8 mouse cellular contexts compared by ENCODE assay signal in the genomic region with DNA sequence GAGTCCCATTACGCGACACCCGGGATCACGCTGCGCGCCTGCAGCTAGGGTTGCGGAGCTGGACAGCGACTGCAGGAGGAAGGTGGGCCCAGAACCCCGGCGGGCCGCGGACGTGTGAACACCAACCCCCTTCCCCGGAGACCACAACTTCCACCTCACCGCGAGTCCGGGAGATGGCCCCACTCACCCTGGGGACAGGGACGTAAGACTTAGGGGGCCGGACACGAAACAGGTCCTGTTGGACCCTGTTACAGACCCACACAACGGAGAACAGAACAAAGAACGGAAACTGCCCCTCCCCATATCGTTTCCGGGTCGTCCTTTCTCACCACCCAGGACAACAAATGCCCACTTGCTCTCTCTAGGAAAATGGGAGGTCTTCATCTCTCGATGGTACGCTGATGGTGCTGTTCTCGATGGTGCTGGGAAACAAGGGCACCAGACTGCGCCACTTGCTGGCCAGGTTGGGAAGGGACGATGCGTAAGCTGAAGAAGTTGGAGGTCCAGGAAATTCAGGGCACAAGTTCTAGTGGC. TPM values are rescaled to one million over a fixed set of nuclear protein-coding genes. Genes with fewer than 3 reads are reported as not detected.
A peak's percentile ranks its signal among the peaks of the same experiment; 100 is the strongest.
DNase-seq lines count a peak whose midpoint lies in the region; ATAC-seq lines count a peak whose summit lies in the region.

A gene (minus strand): TSS at position 302 of the 534 bp plus-strand sequence.

- H3K36me3 ChIP-seq in embryonic facial prominence, embryonic 11.5 days (replicated peaks; ENCODE audit: control insufficient read depth, insufficient read depth, low read depth, low read length) = peaks cover 8% of the 10 kb centered on the region
- peaks cover 33% of the 10 kb centered on the region for H3K36me3 ChIP-seq in limb, embryonic 10.5 days
- H3K36me3 ChIP-seq in midbrain, embryonic 13.5 days = peaks cover 24% of the 10 kb centered on the region

- H3K4me3 ChIP-seq in embryonic facial prominence, embryonic 11.5 days (ENCODE audit: low read depth, low read length) = peak within 1 kb of the TSS; percentile 79
- peak within 1 kb of the TSS; percentile 82 for H3K4me3 ChIP-seq in limb, embryonic 10.5 days
- peak within 1 kb of the TSS; percentile 85 for H3K4me3 ChIP-seq in midbrain, embryonic 13.5 days (replicated peaks)

- peak; percentile 94 for ATAC-seq in embryonic facial prominence, embryonic 11.5 days (replicated peaks; ENCODE audit: insufficient number of reproducible peaks, low FRiP score, low TSS enrichment, low read depth)
- ATAC-seq in granulocyte monocyte progenitor cell, adult 5-6 weeks (replicated peaks; ENCODE audit: poor library complexity, severe bottlenecking) = peak; percentile 96
- peak; percentile 98 for ATAC-seq in midbrain, embryonic 13.5 days

- peak within 1 kb of the TSS; percentile 45 for H3K4me2 ChIP-seq in embryonic facial prominence, embryonic 11.5 days (ENCODE audit: low read depth, low read length)
- H3K4me2 ChIP-seq in midbrain, embryonic 13.5 days (replicated peaks) = peak within 1 kb of the TSS; percentile 84

- H3K4me1 ChIP-seq in embryonic facial prominence, embryonic 11.5 days (ENCODE audit: control insufficient read depth, insufficient read depth, low read length) = no peaks in the 10 kb centered on the region
- peaks cover 12% of the 10 kb centered on the region for H3K4me1 ChIP-seq in limb, embryonic 10.5 days
- peaks cover 21% of the 10 kb centered on the region for H3K4me1 ChIP-seq in midbrain, embryonic 13.5 days (replicated peaks)

- peak within 1 kb of the TSS; percentile 89 for H3K27ac ChIP-seq in embryonic facial prominence, embryonic 11.5 days (replicated peaks; ENCODE audit: low read depth, low read length)
- H3K27ac ChIP-seq in limb, embryonic 10.5 days = peak within 1 kb of the TSS; percentile 99
- H3K27ac ChIP-seq in midbrain, embryonic 13.5 days = peak within 1 kb of the TSS; percentile 98

- WGBS in embryonic facial prominence, embryonic 11.5 days = 0% methylated on average over 31 of the region's 31 CpGs
- WGBS in limb, embryonic 10.5 days = under 1% methylated on average over 31 of the region's 31 CpGs
- WGBS in midbrain, embryonic 13.5 days = under 1% methylated on average over 31 of the region's 31 CpGs

- no peaks in the 10 kb centered on the region for H3K9me3 ChIP-seq in embryonic facial prominence, embryonic 11.5 days (replicated peaks; ENCODE audit: control insufficient read depth, low read length)
- H3K9me3 ChIP-seq in limb, embryonic 10.5 days (replicated peaks) = no peaks in the 10 kb centered on the region
- H3K9me3 ChIP-seq in midbrain, embryonic 13.5 days = no peaks in the 10 kb centered on the region

- peak within 1 kb of the TSS; percentile 93 for H3K9ac ChIP-seq in embryonic facial prominence, embryonic 11.5 days (replicated peaks; ENCODE audit: low read length)
- H3K9ac ChIP-seq in midbrain, embryonic 13.5 days (replicated peaks) = peak within 1 kb of the TSS; percentile 96

- DNase-seq in urinary bladder, adult 18-20 months (ENCODE audit: low spot score in 2 of 2) = peak; percentile 78 to 84
- no peak for DNase-seq in urinary bladder, postnatal 10 days (ENCODE audit: low spot score)
- DNase-seq in embryonic facial prominence, embryonic 11.5 days (ENCODE audit: low spot score) = peak; percentile 97
- DNase-seq in kidney, adult 11 months = peak; percentile 95
- DNase-seq in limb, embryonic 10.5 days (ENCODE audit: low spot score) = peak; percentile 87
- peak; percentile 73 for DNase-seq in spleen, adult 12 weeks (ENCODE audit: low spot score)

- no peaks in the 10 kb centered on the region for H3K27me3 ChIP-seq in embryonic facial prominence, embryonic 11.5 days (ENCODE audit: control insufficient read depth, insufficient read depth, low read length)
- no peaks in the 10 kb centered on the region for H3K27me3 ChIP-seq in limb, embryonic 10.5 days (ENCODE audit: low read depth, poor library complexity, severe bottlenecking)
- H3K27me3 ChIP-seq in midbrain, embryonic 13.5 days = no peaks in the 10 kb centered on the region

RNA-seq across cellular contexts. Expression of the gene that starts here (rescaled TPM):
- 16.3 and 16.4 TPM in 2 replicates for polyA plus RNA-seq in embryonic facial prominence, embryonic 11.5 days (2014; fragmentation: Nextera tagmentation; extraction: Ambion mirVana)
- total RNA-seq in granulocyte monocyte progenitor cell, adult 5-6 weeks (2014; fragmentation: Nextera tagmentation) = 7.9 and 11.2 TPM in 2 replicates
- 5.8 and 6.0 TPM in 2 replicates for total RNA-seq in granulocyte monocyte progenitor cell, adult 5-6 weeks (2017)
- polyA plus RNA-seq in limb, embryonic 10.5 days (2016; fragmentation: Nextera tagmentation; extraction: Ambion mirVana) = 29.7 and 36.3 TPM in 2 replicates
- 45.3 and 49.7 TPM in 2 replicates for polyA plus RNA-seq in midbrain, embryonic 13.5 days (2015; fragmentation: Nextera tagmentation; extraction: Ambion mirVana)
